In genomic region chr12:82263443-82263842, GRCm38 (mm10) we compare ENCODE assay signal across 28 mouse cellular contexts.
"Had no signal": no experiment of that assay in that cellular context is flagged by ENCODE, and none has a peak within 500 bp of the region (broad histone marks: within the 10 kb centered on the region; RNA-seq: fewer than 3 reads in every experiment).

No protein-coding gene starts in this region.

- H3K27ac ChIP-seq: embryonic facial prominence, embryonic 10.5 days; embryonic facial prominence, embryonic 12.5 days; embryonic facial prominence, embryonic 13.5 days; embryonic facial prominence, embryonic 15.5 days; forebrain, embryonic 10.5 days; forebrain, embryonic 12.5 days; forebrain, embryonic 13.5 days; forebrain, embryonic 15.5 days; gastrocnemius, adult 2 months; heart, adult 2 months had no signal

- DNase-seq: cerebellum, adult 18-20 months; cerebellum, adult 2 months; cerebellum, adult 8-10 months; cerebellum, adult 9-10 months; cerebellum, adult 9-11 months; cerebellum, postnatal 10 days; cerebellum, postnatal 14 days; cerebellum, postnatal 25 days; cerebellum, postnatal 36 days; embryo, embryonic 11 days; forebrain, postnatal 0 days; gastrocnemius, adult 2 months; gastrocnemius, postnatal 10 days; gastrocnemius, postnatal 14 days; gastrocnemius, postnatal 25 days; gastrocnemius, postnatal 36 days; heart, adult 2 months had no signal

- H3K4me1 ChIP-seq: forebrain, embryonic 10.5 days; forebrain, embryonic 12.5 days had no signal

- H3K27me3 ChIP-seq: embryonic facial prominence, embryonic 12.5 days; embryonic facial prominence, embryonic 13.5 days; embryonic facial prominence, embryonic 15.5 days; forebrain, embryonic 12.5 days; forebrain, embryonic 13.5 days; forebrain, embryonic 15.5 days had no signal

- H3K36me3 ChIP-seq: embryonic facial prominence, embryonic 10.5 days; embryonic facial prominence, embryonic 12.5 days; embryonic facial prominence, embryonic 13.5 days; embryonic facial prominence, embryonic 15.5 days; forebrain, embryonic 10.5 days; forebrain, embryonic 12.5 days; forebrain, embryonic 15.5 days had no signal

- ATAC-seq: forebrain, embryonic 13.5 days; forebrain, embryonic 14.5 days; forebrain, embryonic 15.5 days; forebrain, embryonic 16.5 days; forebrain, postnatal 0 days had no signal

- H3K4me3 ChIP-seq: embryonic facial prominence, embryonic 10.5 days; embryonic facial prominence, embryonic 12.5 days; embryonic facial prominence, embryonic 13.5 days; embryonic facial prominence, embryonic 15.5 days; erythroblast, embryonic 14.5 days; forebrain, embryonic 10.5 days; forebrain, embryonic 12.5 days; forebrain, embryonic 13.5 days; forebrain, embryonic 15.5 days; gastrocnemius, adult 2 months; heart, adult 2 months had no signal
